Mouse (Mus musculus) C2C12 (cell line): ENCODE measurements around the gene Atxn7.
"Not testable (repeated sequence)": the region's sequence is repeated elsewhere in the genome, so short reads cannot be mapped to it uniquely, and the experiment has no call there.

ENCODE experiments used
- CEBPB ChIP-seq: IDR thresholded peaks from one replicate; pipeline ENCODE4 v1.6.1; 2011; ENCODE audit warnings: low read depth, mild to moderate bottlenecking, control low read depth, moderate library complexity
- CTCF ChIP-seq: IDR thresholded peaks from one replicate; pipeline ENCODE4 v1.5.1; 2011; ENCODE audit not compliant: control insufficient read depth, insufficient read depth, insufficient read length
- USF1 ChIP-seq: IDR thresholded peaks from one replicate; pipeline ENCODE4 v1.6.1; 2011; ENCODE audit warnings: low read depth, mild to moderate bottlenecking, control low read depth, moderate library complexity

- not testable (repeated sequence) for TF ChIP-seq CTCF, USF1, CEBPB
These were observed 98.4 kb downstream of the Atxn7 start for GRCm38 (mm10) chr14:14059606-14060005.
